Mouse (Mus musculus) thymus, postnatal 4 days (tissue): ENCODE results near the gene Ppp1r15a.

ENCODE experiments used
- DNase-seq: peaks from one replicate; pipeline ENCODE4 v3.0.0; 2021

Gene Ppp1r15a

DNA sequence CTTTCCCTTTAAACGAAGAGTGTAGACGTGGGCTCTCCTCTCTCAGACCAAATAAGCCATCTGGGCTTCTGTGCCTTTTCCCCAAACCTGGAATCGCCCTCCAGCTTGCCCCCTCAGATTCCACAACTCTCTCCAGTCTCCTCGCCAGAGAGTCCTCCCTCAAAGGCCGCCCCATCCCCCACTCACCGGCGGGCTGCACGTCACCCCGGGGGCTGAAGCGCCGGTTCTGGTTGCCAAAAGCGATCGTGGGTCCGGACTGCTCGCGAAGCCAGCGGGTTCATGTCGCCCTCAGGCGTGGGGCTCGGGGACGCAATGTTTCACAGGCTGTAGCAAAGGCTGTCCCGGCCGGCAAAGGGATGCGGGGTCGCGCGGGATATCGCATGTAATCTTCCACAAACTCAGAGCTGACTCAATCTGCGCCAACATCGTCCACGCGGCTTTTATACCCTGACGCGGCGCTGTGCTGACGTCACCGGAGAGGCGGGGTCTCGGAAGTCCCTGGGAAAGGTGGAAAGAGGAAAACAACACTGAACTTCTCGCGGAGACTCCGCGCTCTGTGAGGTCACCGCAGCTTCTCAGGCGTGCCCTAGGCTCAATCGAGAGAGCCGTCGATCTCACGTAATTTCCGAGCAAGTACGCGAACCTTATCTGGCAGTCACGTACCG, at the start of gene Ppp1r15a, which contains the start of gene Plekha4:
Ppp1r15a (minus strand) TSS at position 460 of the 665 bp plus-strand sequence.
Plekha4 (plus strand) TSS at position 522 of the 665 bp plus-strand sequence.
- DNase-seq, result peak; percentile 95

GRCm38 (mm10) chr7:45574472-45575379, 48.7 kb upstream of the Ppp1r15a start:
- no peak for DNase-seq

- DNase-seq, result peak; percentile 69
Measured at GRCm38 (mm10) chr7:45573954-45574353, 47.9 kb upstream of the Ppp1r15a start.

DNA sequence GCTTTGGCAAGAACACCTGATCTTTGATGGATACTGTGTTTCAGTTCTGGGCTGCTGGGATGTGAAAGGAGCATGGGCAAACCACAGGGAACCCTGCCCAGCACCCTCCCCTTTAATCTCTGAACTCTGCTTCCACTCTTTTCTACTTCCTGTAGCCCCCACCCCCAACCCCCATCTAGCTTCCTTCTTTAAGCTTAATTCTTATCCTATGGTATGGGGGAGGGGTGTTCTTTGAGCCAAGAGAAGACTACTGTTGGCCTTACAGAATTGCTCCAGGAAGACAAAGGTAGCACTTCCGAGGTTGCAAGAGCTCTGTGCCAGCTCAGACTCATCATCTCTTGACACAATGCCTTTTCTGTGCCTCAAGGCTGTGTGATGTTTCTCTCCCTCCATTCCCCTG, 45.9 kb upstream of the Ppp1r15a start:
- DNase-seq, result no peak

DNA sequence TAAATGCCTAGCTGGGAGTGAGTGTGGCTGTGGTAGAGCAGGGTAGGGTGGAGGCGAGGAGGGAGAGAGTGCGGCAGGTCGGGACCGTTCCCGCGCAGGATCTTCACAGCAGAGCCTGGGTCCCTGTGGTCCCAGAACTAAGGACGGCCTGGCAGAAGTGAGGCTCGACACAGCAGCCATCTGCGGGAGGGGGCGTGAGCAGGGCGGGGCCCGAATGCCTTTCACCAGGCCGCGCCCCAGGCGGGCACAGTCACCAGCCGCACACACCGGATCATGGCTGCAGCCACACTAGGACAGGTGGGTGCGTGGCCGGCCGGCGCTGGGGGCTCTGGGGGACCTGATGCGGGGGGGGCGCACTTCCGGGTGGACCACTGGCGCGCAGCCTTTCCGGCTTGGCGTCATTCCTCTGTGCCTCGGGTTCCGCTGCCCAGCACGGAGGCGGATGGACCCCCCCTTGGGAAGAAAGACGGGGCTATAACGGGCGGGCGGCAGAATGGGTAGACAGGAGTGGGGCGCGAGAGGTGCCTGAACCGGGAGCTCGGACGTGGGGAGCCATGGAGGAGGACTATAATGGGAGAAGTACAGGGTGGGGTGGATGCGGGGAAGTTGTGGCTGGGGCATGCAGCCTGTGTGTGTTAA, 44.2 kb upstream of the Ppp1r15a start, which contains the start of gene Bcat2:
Bcat2 (plus strand) TSS at position 51 of the 639 bp plus-strand sequence.
- DNase-seq, result peak; percentile 85

DNA sequence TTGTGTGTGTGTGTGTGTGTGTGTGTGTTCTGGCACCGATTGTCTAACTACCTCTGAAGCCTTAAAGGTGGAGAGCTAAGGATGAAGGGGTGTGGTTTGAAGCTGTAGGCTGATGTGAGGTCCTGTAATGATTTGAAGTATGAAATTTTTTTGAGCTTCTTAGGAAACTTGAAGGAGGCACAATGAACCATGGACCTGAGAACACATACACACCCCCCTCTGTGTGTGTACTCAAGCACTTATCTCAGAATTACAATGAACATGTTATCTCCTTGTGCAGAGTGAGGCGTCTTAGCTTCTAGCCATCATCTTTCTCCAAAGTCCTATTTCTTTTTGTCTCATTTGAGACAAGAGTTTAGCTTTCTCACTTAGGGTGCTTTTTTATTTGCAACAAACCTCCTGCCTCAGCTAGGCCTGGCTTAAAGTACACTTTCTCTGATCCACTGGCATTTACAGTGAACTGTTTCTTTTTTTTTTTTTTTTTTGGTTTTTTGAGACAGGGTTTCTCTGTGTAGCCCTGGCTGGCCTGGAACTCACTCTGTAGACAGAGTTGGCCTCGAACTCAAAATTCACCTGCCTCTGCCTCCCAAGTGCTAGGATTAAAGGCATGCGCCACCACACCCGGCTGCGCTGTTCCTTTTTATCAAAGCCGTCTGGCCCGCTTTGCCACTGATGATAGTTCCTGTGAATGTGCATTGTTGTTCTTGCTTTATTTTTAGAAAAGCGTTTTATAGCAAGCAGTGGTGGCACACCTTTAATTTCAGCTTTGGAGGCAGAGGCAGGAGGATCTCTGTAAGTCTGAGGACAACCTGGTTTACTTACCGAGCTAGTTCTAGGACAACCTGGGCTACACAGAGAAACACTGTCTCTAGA, 42.8 kb upstream of the Ppp1r15a start:
- no peak for DNase-seq

DNA sequence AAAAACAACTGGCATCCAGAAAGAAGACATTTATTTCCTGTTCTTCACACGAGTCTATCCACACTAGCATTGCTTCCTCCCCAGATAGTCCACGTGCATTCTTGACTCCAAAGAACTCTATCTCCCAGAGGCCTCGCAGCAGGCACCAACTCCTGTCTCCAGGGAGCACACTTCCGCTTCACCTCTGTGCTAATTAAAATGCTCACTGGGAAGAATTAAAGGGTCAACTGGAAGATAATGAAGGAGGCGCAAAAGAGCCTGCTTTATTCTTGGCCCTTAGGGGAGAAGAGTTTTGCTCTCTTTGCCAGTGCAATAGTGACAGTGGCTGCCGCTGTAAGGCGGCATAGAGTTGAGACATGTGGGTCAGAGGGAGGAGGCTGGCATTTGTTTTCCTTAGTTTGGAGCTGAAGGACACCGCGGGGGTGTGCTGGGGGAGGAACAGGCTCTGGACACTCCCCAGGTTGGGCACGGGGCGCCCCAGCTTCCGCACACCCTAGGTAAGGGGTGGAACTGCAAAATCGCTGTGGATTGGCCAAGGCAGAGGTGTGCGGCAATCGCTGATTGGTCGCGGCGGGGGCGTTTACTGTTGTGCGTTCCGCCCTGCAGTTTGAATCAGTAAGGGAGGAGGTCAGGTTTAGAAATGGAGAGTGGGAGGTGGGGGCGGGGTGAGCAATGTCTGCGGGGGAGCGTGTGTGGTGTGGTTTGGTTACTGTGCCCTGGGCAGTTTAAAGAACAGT, 41.9 kb upstream of the Ppp1r15a start:
- peak; percentile 92 for DNase-seq

GRCm38 (mm10) chr7:45567112-45567779, 41.2 kb upstream of the Ppp1r15a start:
- DNase-seq, result no peak

- DNase-seq, result no peak
Measured at GRCm38 (mm10) chr7:45565446-45565845, 39.4 kb upstream of the Ppp1r15a start.

DNA sequence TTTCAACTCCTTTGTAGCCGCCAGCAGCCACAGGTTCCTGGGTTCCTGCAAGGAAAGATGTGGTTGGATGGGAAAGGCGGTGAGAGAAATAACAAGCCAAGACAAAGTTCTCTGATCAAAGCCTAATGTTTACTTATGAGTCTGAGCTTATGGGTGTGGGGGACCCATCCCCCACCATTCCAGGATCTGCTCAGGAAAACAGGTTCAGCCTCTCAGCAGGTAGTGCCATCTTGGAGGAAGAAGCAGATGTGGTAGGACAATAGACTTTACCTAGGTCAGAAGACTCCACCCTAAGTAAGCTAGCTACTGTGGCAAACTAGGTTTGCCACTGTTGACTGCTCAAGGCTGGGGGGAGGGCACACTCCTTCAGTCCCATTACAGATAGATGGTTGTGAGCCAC, 38.7 kb upstream of the Ppp1r15a start:
- no peak for DNase-seq

GRCm38 (mm10) chr7:45561624-45562520, 35.8 kb upstream of the Ppp1r15a start:
- DNase-seq, result no peak

DNA sequence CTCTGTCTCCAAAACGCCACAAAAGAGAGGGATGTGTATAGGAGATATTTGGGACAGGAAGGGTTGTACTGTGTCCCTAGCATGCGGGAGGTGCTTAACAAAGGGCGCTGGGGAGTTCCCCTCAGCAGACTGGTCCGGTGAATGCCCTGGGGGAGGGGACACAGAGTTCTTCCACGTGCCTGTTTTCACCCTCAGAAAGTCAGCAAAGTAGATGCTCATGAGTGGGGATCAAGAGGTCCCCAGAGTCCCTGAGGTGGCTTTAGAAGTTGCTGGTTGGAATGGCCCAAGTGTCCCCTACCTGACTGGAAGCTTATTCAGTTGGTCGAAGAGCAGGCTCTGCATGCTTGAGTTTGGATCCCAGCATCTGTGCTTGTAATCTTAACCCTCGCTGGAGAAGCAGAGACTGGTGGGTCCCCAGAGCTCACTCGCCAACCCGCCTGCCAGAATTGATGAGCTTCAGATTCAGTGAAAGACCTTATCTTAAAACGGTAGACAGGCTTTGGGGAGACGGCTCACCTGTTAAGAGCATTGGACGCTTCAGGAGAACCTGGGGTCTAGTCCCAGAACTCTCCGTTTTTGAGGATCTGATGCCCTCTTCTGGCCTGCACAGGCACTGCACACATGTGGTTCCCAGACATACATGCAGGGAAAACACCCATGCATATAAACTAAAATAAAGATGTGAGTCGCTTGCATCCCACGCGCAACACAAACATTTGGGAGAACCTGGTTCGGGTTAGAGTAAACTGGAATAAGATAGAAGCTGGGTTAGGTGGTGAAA, 35.0 kb upstream of the Ppp1r15a start:
- DNase-seq, result peak; percentile 89

DNA sequence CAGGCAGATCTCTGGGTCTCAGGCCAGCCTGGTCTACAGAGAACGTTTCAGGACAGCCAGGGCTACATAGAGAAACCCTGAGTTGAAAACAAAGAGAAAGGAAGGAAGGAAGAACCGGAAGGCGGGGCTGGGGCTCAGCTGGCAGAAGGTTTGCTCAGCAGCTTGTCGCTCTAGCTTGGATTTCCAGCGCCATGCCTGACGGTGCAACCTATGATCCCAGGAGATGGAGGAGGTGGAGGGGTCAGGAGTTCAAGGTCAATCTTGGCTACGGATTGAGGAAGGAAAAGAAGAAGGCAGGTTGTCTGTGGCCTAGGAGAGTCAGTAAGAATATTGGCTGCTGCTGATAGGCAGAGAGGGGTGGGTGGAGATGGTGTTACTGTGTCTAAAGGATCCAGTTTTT, 34.2 kb upstream of the Ppp1r15a start:
- DNase-seq, result no peak

DNA sequence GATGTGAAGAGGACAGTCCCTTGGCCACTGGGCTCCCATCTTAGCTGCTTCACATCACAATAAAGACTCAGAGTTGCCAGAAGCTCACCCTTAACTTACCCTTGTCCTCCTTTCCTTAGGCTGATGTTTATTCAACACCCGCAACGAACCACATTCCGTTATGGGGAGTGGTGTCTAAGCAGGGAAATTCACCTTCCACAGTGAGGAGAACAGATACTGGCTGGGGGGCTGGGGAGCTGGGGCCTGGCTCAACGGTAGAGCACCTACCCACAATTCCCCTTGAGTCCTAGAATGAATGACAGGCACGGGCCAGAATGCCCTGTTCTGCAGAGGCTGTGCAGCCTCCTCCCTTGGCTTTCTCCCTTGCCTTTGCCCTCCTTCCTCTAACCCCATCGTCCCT, 32.8 kb upstream of the Ppp1r15a start:
- DNase-seq, result no peak

GRCm38 (mm10) chr7:45555787-45556186, 29.7 kb upstream of the Ppp1r15a start:
- DNase-seq, result peak; percentile 93

- DNase-seq, result no peak
Measured at GRCm38 (mm10) chr7:45554744-45555143, 28.7 kb upstream of the Ppp1r15a start, which contains the start of gene Hsd17b14. Gene Hsd17b14, plus strand, starts transcription at chr7:45554893.

- no peak for DNase-seq
Measured at GRCm38 (mm10) chr7:45553990-45554389, 27.9 kb upstream of the Ppp1r15a start.

DNA sequence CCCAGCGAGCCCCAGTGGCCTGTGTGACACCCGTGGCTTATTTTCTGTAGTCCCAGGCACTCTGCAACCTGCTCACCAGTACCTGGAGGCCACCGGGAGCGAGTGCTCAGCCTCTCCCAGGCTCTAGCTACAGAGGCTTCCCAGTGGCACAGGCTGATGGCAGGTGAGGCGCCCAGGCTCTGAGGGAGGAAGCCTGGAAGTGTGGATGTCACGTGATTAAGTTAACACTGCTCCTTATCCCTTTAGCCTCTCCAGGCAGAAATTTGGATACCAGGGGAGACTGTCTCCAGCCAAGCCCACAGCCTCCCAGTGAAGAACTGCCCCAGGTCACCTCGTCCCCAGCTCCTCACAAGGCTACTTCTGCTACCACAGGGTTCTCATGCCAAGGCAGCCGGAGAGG, 27.5 kb upstream of the Ppp1r15a start:
- no peak for DNase-seq

GRCm38 (mm10) chr7:45551512-45551883, 25.4 kb upstream of the Ppp1r15a start:
- no peak for DNase-seq
